Mouse (Mus musculus) lung, adult 2 months (tissue): ENCODE results near the gene Ear10. TPM values are rescaled to one million over a fixed set of nuclear protein-coding genes. Genes with fewer than 3 reads are reported as not detected.
"Not testable (repeated sequence)": the region's sequence is repeated elsewhere in the genome, so short reads cannot be mapped to it uniquely, and the experiment has no call there.

Experiments used
- DNase-seq: peaks from one replicate; pipeline ENCODE4 v3.0.0; 2022
- H3K4me1 ChIP-seq: fragments of 200-500 bp; 2 replicates; pipeline ENCODE4 v1.6.1; 2011; ENCODE audit warnings: low read length; ENCODE audit not compliant: control insufficient read depth, insufficient read depth
- H3K4me3 ChIP-seq: fragments of 200-500 bp; replicated peaks from 2 replicates; pipeline ENCODE3; 2011; ENCODE audit warnings: low read depth, mild to moderate bottlenecking, control low read depth, low read length; ENCODE audit errors: extremely low read depth
- CTCF ChIP-seq: fragments of 200-500 bp; IDR thresholded peaks from 2 replicates; pipeline ENCODE4 v1.5.1; 2011; ENCODE audit warnings: mild to moderate bottlenecking, low read length, control low read depth; ENCODE audit not compliant: insufficient read depth
- POLR2A ChIP-seq: fragments of 200-500 bp; IDR thresholded peaks from 2 replicates; pipeline ENCODE4 v1.6.1; 2011; ENCODE audit warnings: low read depth, mild to moderate bottlenecking, control low read depth, low read length, borderline replicate concordance; ENCODE audit errors: extremely low read depth
- WGBS: fragments of 180-500 bp; shearing (Covaris S2); methylation state at CpG from one replicate; pipeline ENCODE4 v1.1.7; 2018; 5-methylcytosine and 5-hydroxymethylcytosine counted together
- polyA plus RNA-seq: library from polyadenylated mRNA; depleted of rRNA; stranded (reverse); fragments of >200 nt; gene quantifications from 2 replicates; pipeline ENCODE4 v1.2.3, GENCODE M21; 2012; rRNA removed

Ear10 gene
- not detected in 2 replicates for polyA plus RNA-seq

- not testable (repeated sequence) for H3K4me3 ChIP-seq, DNase-seq, H3K4me1 ChIP-seq
- 69% methylated on average over 3 of the region's 3 CpGs for WGBS
Observed at GRCm38 (mm10) chr14:43923459-43923858, at the start of gene Ear10. Ear10 (minus strand) TSS chr14:43923559.

GRCm38 (mm10) chr14:43956769-43957168 lies 33.4 kb upstream of the Ear10 start, which contains the start of gene Ang5:
Ang5 (plus strand) TSS chr14:43957069.
- DNase-seq, H3K4me3 ChIP-seq, H3K4me1 ChIP-seq: not testable (repeated sequence)
- no CpG with 5 or more reads among the region's 2 CpGs for WGBS

- no CpG with 5 or more reads among the region's 1 CpGs for WGBS
- not testable (repeated sequence) for DNase-seq, H3K4me3 ChIP-seq, H3K4me1 ChIP-seq
Observed at GRCm38 (mm10) chr14:43955074-43955473, 31.7 kb upstream of the Ear10 start.

- not testable (repeated sequence) for H3K4me3 ChIP-seq, DNase-seq, H3K4me1 ChIP-seq
- WGBS: 23% methylated on average over 2 of the region's 2 CpGs
Observed at GRCm38 (mm10) chr14:43953382-43953781, 30.0 kb upstream of the Ear10 start.

- WGBS: 36% methylated on average over 5 of the region's 5 CpGs
- not testable (repeated sequence) for H3K4me1 ChIP-seq, DNase-seq, H3K4me3 ChIP-seq
Observed at GRCm38 (mm10) chr14:43933399-43933798, 10.0 kb upstream of the Ear10 start.

GRCm38 (mm10) chr14:43932991-43933390 lies 9.6 kb upstream of the Ear10 start:
- WGBS: 17% methylated on average over 8 of the region's 8 CpGs
- not testable (repeated sequence) for H3K4me1 ChIP-seq, H3K4me3 ChIP-seq
- TF ChIP-seq CTCF: peak; percentile 29; the same call in 1 of the 2 replicates
- peak; percentile 23 for DNase-seq

- 7% methylated on average over 21 of the region's 21 CpGs for WGBS
Observed at GRCm38 (mm10) chr14:43925404-43925950, 2.1 kb upstream of the Ear10 start.

GRCm38 (mm10) chr14:43924688-43925403 lies 1.5 kb upstream of the Ear10 start, which contains the start of gene Gm8113:
Gm8113 (plus strand) TSS chr14:43925390.
- peak; percentile 33 for DNase-seq

More at GRCm38 (mm10) chr14:43925404-43925950, 2.1 kb upstream of the Ear10 start:
- not testable (repeated sequence) for H3K4me1 ChIP-seq, DNase-seq
- H3K4me3 ChIP-seq: peak overlapping the region; percentile 82

GRCm38 (mm10) chr14:43918214-43918613 lies 5.1 kb downstream of the Ear10 start:
- not testable (repeated sequence) for H3K4me1 ChIP-seq, DNase-seq, H3K4me3 ChIP-seq

More at GRCm38 (mm10) chr14:43924688-43925403, 1.5 kb upstream of the Ear10 start, which contains the start of gene Gm8113:
- TF ChIP-seq CTCF (peak; percentile 74), POLR2A (0 out of 2 replicates have a peak, but pooled peaks have one; percentile 12)
- H3K4me3 ChIP-seq: peak within 1 kb of the TSS; percentile 82
- not testable (repeated sequence) for H3K4me1 ChIP-seq
- WGBS: 9% methylated on average over 10 of the region's 10 CpGs

- not testable (repeated sequence) for H3K4me3 ChIP-seq, H3K4me1 ChIP-seq, DNase-seq
- WGBS: 68% methylated on average over 3 of the region's 3 CpGs
Observed at GRCm38 (mm10) chr14:43898577-43898976, 24.8 kb downstream of the Ear10 start.

GRCm38 (mm10) chr14:43895357-43895756 lies 28.0 kb downstream of the Ear10 start:
- not testable (repeated sequence) for DNase-seq, H3K4me3 ChIP-seq, H3K4me1 ChIP-seq
- WGBS: 31% methylated on average over 1 of the region's 2 CpGs

GRCm38 (mm10) chr14:43891288-43891687 lies 32.1 kb downstream of the Ear10 start:
- DNase-seq, H3K4me3 ChIP-seq, H3K4me1 ChIP-seq: not testable (repeated sequence)
- 95% methylated on average over 1 of the region's 1 CpGs for WGBS

GRCm38 (mm10) chr14:43886235-43886634 lies 37.1 kb downstream of the Ear10 start:
- not testable (repeated sequence) for DNase-seq, H3K4me1 ChIP-seq, H3K4me3 ChIP-seq
- WGBS: 48% methylated on average over 1 of the region's 1 CpGs

GRCm38 (mm10) chr14:43879966-43880545 lies 43.3 kb downstream of the Ear10 start:
- H3K4me3 ChIP-seq, H3K4me1 ChIP-seq, DNase-seq: not testable (repeated sequence)
- 80% methylated on average over 5 of the region's 5 CpGs for WGBS

- H3K4me3 ChIP-seq, DNase-seq, H3K4me1 ChIP-seq: not testable (repeated sequence)
- WGBS: 63% methylated on average over 1 of the region's 2 CpGs
Observed at GRCm38 (mm10) chr14:43877789-43878188, 45.6 kb downstream of the Ear10 start.
